Mouse (Mus musculus) activated CD4-positive, CD25-positive, alpha-beta regulatory T cell, adult 4 months (primary cell): Measurements from ENCODE around the gene Ankrd2. TPM values are rescaled to one million over a fixed set of nuclear protein-coding genes. Genes with fewer than 3 reads are reported as not detected.

ENCODE experiments used
- ATAC-seq: one replicate; pipeline ENCODE4 v1.8.0; 2017
- polyA plus RNA-seq, 2 experiments: library from polyadenylated mRNA; unstranded; fragments of 100-300 nt; shearing (Covaris generic); gene quantifications; one replicate each; pipeline ENCODE4 v1.2.1; 2017

The Ankrd2 gene
- polyA plus RNA-seq, 2 experiments from 2014 or later: not detected

GRCm38 (mm10) chr19:42016251-42016650 is 19.5 kb upstream of the Ankrd2 start:
- ATAC-seq: no peak

- no peak for ATAC-seq
Observed at GRCm38 (mm10) chr19:42016840-42017239, 19.0 kb upstream of the Ankrd2 start.

- ATAC-seq: no peak
Observed at GRCm38 (mm10) chr19:42017399-42018247, 18.2 kb upstream of the Ankrd2 start.

GRCm38 (mm10) chr19:42019011-42019522 is 16.7 kb upstream of the Ankrd2 start:
- ATAC-seq: peak; percentile 66

- no peak for ATAC-seq
Observed at GRCm38 (mm10) chr19:42021681-42022541, 13.9 kb upstream of the Ankrd2 start.

GRCm38 (mm10) chr19:42022542-42022848 is 13.3 kb upstream of the Ankrd2 start:
- ATAC-seq: no peak

- peak; percentile 76 for ATAC-seq
Observed at GRCm38 (mm10) chr19:42026158-42026557, 9.6 kb upstream of the Ankrd2 start.

- no peak for ATAC-seq
Observed at GRCm38 (mm10) chr19:42031112-42031511, 4.7 kb upstream of the Ankrd2 start.

- ATAC-seq: no peak
Observed at GRCm38 (mm10) chr19:42033611-42034010, 2.2 kb upstream of the Ankrd2 start.

GRCm38 (mm10) chr19:42034146-42034775 is 1.5 kb upstream of the Ankrd2 start:
- ATAC-seq: no peak

- no peak for ATAC-seq
Observed at GRCm38 (mm10) chr19:42034881-42035455, 832 bp upstream of the Ankrd2 start.

- no peak for ATAC-seq
Observed at GRCm38 (mm10) chr19:42036357-42036756, 557 bp downstream of the Ankrd2 start.

- no peak for ATAC-seq
Observed at GRCm38 (mm10) chr19:42037167-42037702, 1.4 kb downstream of the Ankrd2 start.

GRCm38 (mm10) chr19:42038310-42038709 is 2.5 kb downstream of the Ankrd2 start:
- no peak for ATAC-seq

GRCm38 (mm10) chr19:42043988-42044387 is 8.2 kb downstream of the Ankrd2 start:
- no peak for ATAC-seq

- ATAC-seq: peak; percentile 57
Observed at GRCm38 (mm10) chr19:42045269-42046102, 9.7 kb downstream of the Ankrd2 start, which contains the start of gene Hoga1. Hoga1 (plus strand) TSS chr19:42045610.

GRCm38 (mm10) chr19:42050251-42050650 is 14.5 kb downstream of the Ankrd2 start:
- no peak for ATAC-seq

GRCm38 (mm10) chr19:42051351-42051750 is 15.6 kb downstream of the Ankrd2 start:
- no peak for ATAC-seq

- ATAC-seq: no peak
Observed at GRCm38 (mm10) chr19:42051948-42052347, 16.1 kb downstream of the Ankrd2 start, which contains the start of gene 4933411K16Rik. 4933411K16Rik (plus strand) TSS chr19:42052248.

GRCm38 (mm10) chr19:42054255-42054654 is 18.5 kb downstream of the Ankrd2 start:
- ATAC-seq: no peak

- no peak for ATAC-seq
Observed at GRCm38 (mm10) chr19:42055881-42056280, 20.1 kb downstream of the Ankrd2 start.
